Mouse (Mus musculus): ENCODE data around the gene Morn2. TPM values are rescaled to one million over a fixed set of nuclear protein-coding genes. Genes with fewer than 3 reads are reported as not detected.
A peak's percentile ranks its signal among the peaks of the same experiment; 100 is the strongest.

Gene Morn2
- polyA plus RNA-seq, 1 experiment from 2014 or later, result 26.0 TPM

GRCm38 (mm10) chr17:80326431-80326830, 36.4 kb downstream of the Morn2 start:
- WGBS, result 54% methylated on average over 3 of the region's 3 CpGs
- no peak overlapping the region for H3K27ac ChIP-seq (replicated peaks)

GRCm38 (mm10) chr17:80332386-80332785, 42.4 kb downstream of the Morn2 start:
- Histone ChIP-seq H3K4me1 (no peaks in the 10 kb centered on the region), H3K27ac (replicated peaks) (no peak overlapping the region), H3K27me3 (replicated peaks; ENCODE audit: low read depth, poor library complexity, severe bottlenecking) (no peaks in the 10 kb centered on the region; the same call in 1 of the 2 replicates), H3K36me3 (replicated peaks) (no peaks in the 10 kb centered on the region), H3K4me3 (no peak overlapping the region), H3K9me3 (no peaks in the 10 kb centered on the region)
- WGBS, result 87% methylated on average over 2 of the region's 2 CpGs
- DNase-seq (ENCODE audit: low spot score), result no peak

More at GRCm38 (mm10) chr17:80326431-80326830, 36.4 kb downstream of the Morn2 start:
- Histone ChIP-seq H3K36me3 (replicated peaks) (no peaks in the 10 kb centered on the region), H3K9me3 (no peaks in the 10 kb centered on the region), H3K4me1 (0 out of 2 replicates have a peak, but pooled peaks cover 5% of the 10 kb centered on the region), H3K4me3 (no peak overlapping the region), H3K27me3 (replicated peaks; ENCODE audit: low read depth, poor library complexity, severe bottlenecking) (no peaks in the 10 kb centered on the region; the same call in 1 of the 2 replicates)
- no peak for DNase-seq (ENCODE audit: low spot score)

- H3K36me3 ChIP-seq (replicated peaks), result no peaks in the 10 kb centered on the region
- peaks cover 6% of the 10 kb centered on the region; the same call in 1 of the 2 replicates for H3K27me3 ChIP-seq (replicated peaks; ENCODE audit: low read depth, poor library complexity, severe bottlenecking)
- no peak overlapping the region for H3K27ac ChIP-seq (replicated peaks)
- peak; percentile 50 for DNase-seq (ENCODE audit: low spot score)
- peaks cover 10% of the 10 kb centered on the region for H3K4me1 ChIP-seq
- no peak overlapping the region for H3K4me3 ChIP-seq
- H3K9me3 ChIP-seq, result peaks cover 5% of the 10 kb centered on the region; the same call in 1 of the 2 replicates
- WGBS, result 75% methylated on average over 4 of the region's 4 CpGs
Measured at GRCm38 (mm10) chr17:80345277-80345676, 55.3 kb downstream of the Morn2 start.

- Histone ChIP-seq H3K27ac (replicated peaks) (peak overlapping the region; percentile 59), H3K27me3 (replicated peaks; ENCODE audit: low read depth, poor library complexity, severe bottlenecking) (peaks cover 6% of the 10 kb centered on the region; the same call in 1 of the 2 replicates), H3K9me3 (peaks cover 5% of the 10 kb centered on the region; the same call in 1 of the 2 replicates), H3K36me3 (replicated peaks) (no peaks in the 10 kb centered on the region), H3K4me3 (no peak overlapping the region), H3K4me1 (peaks cover 10% of the 10 kb centered on the region)
- WGBS, result 34% methylated on average over 11 of the region's 11 CpGs
- DNase-seq (ENCODE audit: low spot score), result peak; percentile 32
Measured at GRCm38 (mm10) chr17:80346591-80347125, 56.7 kb downstream of the Morn2 start.

Other genes starting within 250 kb of the Morn2 start
- gene Hnrnpll, start 227.9 kb upstream of the Morn2 start, polyA plus RNA-seq (2016; fragmentation: Nextera tagmentation; extraction: Ambion mirVana), result 83.4 and 85.8 TPM in 2 replicates
- 13.8 and 17.6 TPM in 2 replicates for gene Galm, start 162.7 kb upstream of the Morn2 start, polyA plus RNA-seq (2016; fragmentation: Nextera tagmentation; extraction: Ambion mirVana)
- gene Srsf7, start 82.9 kb upstream of the Morn2 start, polyA plus RNA-seq (2016; fragmentation: Nextera tagmentation; extraction: Ambion mirVana), result 888 and 890 TPM in 2 replicates
- gene Ttc39d, start 82.7 kb upstream of the Morn2 start, polyA plus RNA-seq (2016; fragmentation: Nextera tagmentation; extraction: Ambion mirVana), result 0.14 and 0.15 TPM in 2 replicates
- 56.2 and 59.7 TPM in 2 replicates for gene Gemin6, start 65.8 kb upstream of the Morn2 start, polyA plus RNA-seq (2016; fragmentation: Nextera tagmentation; extraction: Ambion mirVana)
- 17.8 and 19.5 TPM in 2 replicates for gene Dhx57, start 273 bp downstream of the Morn2 start, polyA plus RNA-seq (2016; fragmentation: Nextera tagmentation; extraction: Ambion mirVana)
- 0.35 and 0.70 TPM in 2 replicates for gene Arhgef33, start 17.2 kb downstream of the Morn2 start, polyA plus RNA-seq (2016; fragmentation: Nextera tagmentation; extraction: Ambion mirVana)
- gene Gm10190, start 83.3 kb downstream of the Morn2 start, polyA plus RNA-seq (2016; fragmentation: Nextera tagmentation; extraction: Ambion mirVana), result 0.92 and 1.2 TPM in 2 replicates
- 4.9 and 5.1 TPM in 2 replicates for gene Sos1, start 190.2 kb downstream of the Morn2 start, polyA plus RNA-seq (2016; fragmentation: Nextera tagmentation; extraction: Ambion mirVana)

Measured in embryonic facial prominence, embryonic 10.5 days (tissue).